Mouse (Mus musculus) MEL (cell line): ENCODE data around the gene Pigt. TPM values are rescaled to one million over a fixed set of nuclear protein-coding genes. Genes with fewer than 3 reads are reported as not detected.

ENCODE experiments used
- DNase-seq: peaks from one replicate; pipeline ENCODE4 v3.0.0; 2011; ENCODE audit warnings: low read depth, low spot score
- H3K27ac ChIP-seq: 2 replicates; pipeline ENCODE4 v1.5.1; 2012; ENCODE audit warnings: low read depth, mild to moderate bottlenecking, control low read depth, low read length, moderate library complexity; ENCODE audit not compliant: control insufficient read depth
- H3K27me3 ChIP-seq, 2 experiments: fragments of 150-350 bp in 1 of 2; sonication (generic) in 1 of 2; 2 replicates each; pipeline ENCODE4 v1.6.1; 2012; ENCODE audit warnings: low read length in 2 of 2, mild to moderate bottlenecking in 2 of 2, improper control_type of control experiment in 1 of 2, moderate library complexity in 1 of 2; ENCODE audit not compliant: insufficient read depth in 2 of 2, control insufficient read depth in 1 of 2
- H3K36me3 ChIP-seq, 2 experiments: 2 replicates each; pipeline ENCODE4 v1.6.1; 2012 to 2014; ENCODE audit warnings: low read length in 2 of 2, improper control_type of control experiment in 1 of 2, inconsistent platforms in 1 of 2, mild to moderate bottlenecking in 1 of 2; ENCODE audit not compliant: insufficient read depth in 2 of 2, control insufficient read depth in 1 of 2
- H3K4me1 ChIP-seq, 2 experiments: fragments of 150-350 bp in 1 of 2; sonication (generic) in 1 of 2; 2 replicates each; pipeline ENCODE4 v1.6.1; 2012; ENCODE audit warnings: low read length in 2 of 2, improper control_type of control experiment in 1 of 2, mild to moderate bottlenecking in 1 of 2; ENCODE audit not compliant: insufficient read depth in 2 of 2, control insufficient read depth in 1 of 2
- H3K4me3 ChIP-seq, 2 experiments: fragments of 150-350 bp in 1 of 2; sonication (generic) in 1 of 2; 2 replicates each; pipeline ENCODE4 v1.5.1; 2012; ENCODE audit warnings: low read depth in 2 of 2, low read length in 2 of 2, mild to moderate bottlenecking in 2 of 2, moderate library complexity in 2 of 2, control low read depth in 1 of 2, improper control_type of control experiment in 1 of 2; ENCODE audit not compliant: control insufficient read depth in 1 of 2, insufficient read depth in 1 of 2
- H3K79me2 ChIP-seq: 2 replicates; pipeline ENCODE4 v1.6.1; 2012; ENCODE audit warnings: mild to moderate bottlenecking, low read length, moderate library complexity; ENCODE audit not compliant: control insufficient read depth, poor library complexity, insufficient read depth
- H3K9ac ChIP-seq: 2 replicates; pipeline ENCODE4 v1.6.1; 2012; ENCODE audit warnings: low read depth, mild to moderate bottlenecking, control low read depth, low read length, moderate library complexity; ENCODE audit not compliant: control insufficient read depth, poor library complexity, severe bottlenecking
- H3K9me3 ChIP-seq: fragments of 150-350 bp; sonication (generic); replicated peaks from 2 replicates; pipeline ENCODE4 v1.6.1; 2012; ENCODE audit warnings: mild to moderate bottlenecking, low read length, improper control_type of control experiment, moderate library complexity; ENCODE audit not compliant: insufficient read depth
- CHD2 ChIP-seq: IDR thresholded peaks from 2 replicates; pipeline ENCODE4 v1.6.1; 2011; ENCODE audit warnings: low read length, improper control_type of control experiment
- CTCF ChIP-seq, 3 experiments: IDR thresholded peaks in 2 of 3; conservative IDR thresholded peaks in 1 of 3; 2 replicates each; pipeline ENCODE4 v1.5.1; 2011 to 2012; ENCODE audit warnings: low read length in 3 of 3, low read depth in 2 of 3, mild to moderate bottlenecking in 2 of 3, improper control_type of control experiment in 1 of 3, inconsistent platforms in 1 of 3, mixed read lengths in 1 of 3, moderate library complexity in 1 of 3; ENCODE audit not compliant: control insufficient read depth in 1 of 3, insufficient read depth in 1 of 3, poor library complexity in 1 of 3, severe bottlenecking in 1 of 3
- JUND ChIP-seq: IDR thresholded peaks from 2 replicates; pipeline ENCODE4 v1.6.1; 2011; ENCODE audit warnings: low read depth, mild to moderate bottlenecking, improper control_type of control experiment, low read length
- KAT2A ChIP-seq: conservative IDR thresholded peaks from 2 replicates; pipeline ENCODE4 v1.6.1; 2012; ENCODE audit warnings: low read depth, low read length, improper control_type of control experiment, inconsistent platforms
- MAX ChIP-seq: IDR thresholded peaks from 2 replicates; pipeline ENCODE4 v1.6.1; 2011; ENCODE audit warnings: low read length, improper control_type of control experiment
- MAZ ChIP-seq: IDR thresholded peaks from 2 replicates; pipeline ENCODE4 v1.6.1; 2012; ENCODE audit warnings: low read depth, mild to moderate bottlenecking, inconsistent platforms, low read length, improper control_type of control experiment
- MEF2A ChIP-seq: IDR thresholded peaks from 2 replicates; pipeline ENCODE4 v1.6.1; 2014; ENCODE audit warnings: low read depth, mild to moderate bottlenecking, inconsistent platforms, low read length, improper control_type of control experiment; ENCODE audit not compliant: poor library complexity, insufficient replicate concordance, severe bottlenecking; ENCODE audit errors: extremely low read depth
- MYC ChIP-seq: IDR thresholded peaks from 2 replicates; pipeline ENCODE4 v1.6.1; 2011; ENCODE audit warnings: low read depth, mild to moderate bottlenecking, low read length, improper control_type of control experiment, moderate library complexity
- NELFE ChIP-seq: IDR thresholded peaks from 2 replicates; pipeline ENCODE4 v1.6.1; 2011; ENCODE audit warnings: low read depth, low read length, improper control_type of control experiment
- NRF1 ChIP-seq: IDR thresholded peaks from 2 replicates; pipeline ENCODE4 v1.6.1; 2014; ENCODE audit warnings: low read depth, mild to moderate bottlenecking, inconsistent platforms, low read length, improper control_type of control experiment, moderate library complexity; ENCODE audit not compliant: poor library complexity, insufficient read depth, severe bottlenecking
- POLR2A ChIP-seq, 2 experiments: IDR thresholded peaks; 2 replicates each; pipeline ENCODE4 v1.6.1; 2011 to 2012; ENCODE audit warnings: low read length in 2 of 2, mild to moderate bottlenecking in 2 of 2, control low read depth in 1 of 2, improper control_type of control experiment in 1 of 2, low read depth in 1 of 2, moderate library complexity in 1 of 2; ENCODE audit not compliant: control insufficient read depth in 1 of 2, insufficient read depth in 1 of 2, poor library complexity in 1 of 2
- RAD21 ChIP-seq: IDR thresholded peaks from 2 replicates; pipeline ENCODE4 v1.6.1; 2011; ENCODE audit warnings: mild to moderate bottlenecking, low read depth, low read length, improper control_type of control experiment
- TAL1 ChIP-seq: IDR thresholded peaks from 2 replicates; pipeline ENCODE4 v1.6.1; 2012; ENCODE audit warnings: mild to moderate bottlenecking, inconsistent platforms, low read length, moderate library complexity, mixed read lengths
- TBP ChIP-seq: IDR thresholded peaks from 2 replicates; pipeline ENCODE4 v1.8.0; 2011; ENCODE audit warnings: low read depth, low read length, improper control_type of control experiment
- TCF12 ChIP-seq: IDR thresholded peaks from 2 replicates; pipeline ENCODE4 v1.6.1; 2014; ENCODE audit warnings: low read depth, mild to moderate bottlenecking, inconsistent platforms, low read length, improper control_type of control experiment, moderate library complexity
- USF1 ChIP-seq: IDR thresholded peaks from 2 replicates; pipeline ENCODE4 v1.6.1; 2014; ENCODE audit warnings: low read depth, mild to moderate bottlenecking, inconsistent platforms, low read length, improper control_type of control experiment, moderate library complexity
- USF2 ChIP-seq, 2 experiments: IDR thresholded peaks; 2 replicates each; pipeline ENCODE4 v1.6.1; 2011 to 2012; ENCODE audit warnings: improper control_type of control experiment in 2 of 2, low read length in 2 of 2, borderline replicate concordance in 1 of 2, inconsistent platforms in 1 of 2, low read depth in 1 of 2, mild to moderate bottlenecking in 1 of 2; ENCODE audit not compliant: insufficient read depth in 1 of 2
- ZKSCAN1 ChIP-seq: IDR thresholded peaks from 2 replicates; pipeline ENCODE4 v1.6.1; 2012; ENCODE audit warnings: low read depth, mild to moderate bottlenecking, inconsistent platforms, low read length, improper control_type of control experiment, moderate library complexity
- ZMIZ1 ChIP-seq: IDR thresholded peaks from 2 replicates; pipeline ENCODE4 v1.6.1; 2012; ENCODE audit warnings: low read depth, mild to moderate bottlenecking, inconsistent platforms, low read length, improper control_type of control experiment, moderate library complexity
- ZNF384 ChIP-seq: IDR thresholded peaks from 2 replicates; pipeline ENCODE4 v1.6.1; 2012; ENCODE audit warnings: low read depth, mild to moderate bottlenecking, inconsistent platforms, low read length, improper control_type of control experiment
- polyA plus RNA-seq, 2 experiments: library from polyadenylated mRNA; stranded (reverse) in 1 of 2; unstranded in 1 of 2; fragments of >175 nt in 1 of 2; fragments of >200 nt in 1 of 2; gene quantifications; 2 replicates each; pipeline versions ENCODE4 v1.2.1 to v1.2.4; 2012; ENCODE audit warnings: low replicate concordance in 2 of 2, low read depth in 1 of 2; ENCODE audit not compliant: insufficient read length in 2 of 2, insufficient read depth in 1 of 2, missing spikeins in 1 of 2
- total RNA-seq: library from RNA; depleted of rRNA; stranded (reverse); fragments of 300-350 nt; gene quantifications from 2 replicates; pipeline ENCODE4 v1.2.3, GENCODE M21; 2012

Pigt gene
- total and polyA plus RNA-seq, 3 experiments: 39.8 to 115 TPM; not detected in 1

DNA sequence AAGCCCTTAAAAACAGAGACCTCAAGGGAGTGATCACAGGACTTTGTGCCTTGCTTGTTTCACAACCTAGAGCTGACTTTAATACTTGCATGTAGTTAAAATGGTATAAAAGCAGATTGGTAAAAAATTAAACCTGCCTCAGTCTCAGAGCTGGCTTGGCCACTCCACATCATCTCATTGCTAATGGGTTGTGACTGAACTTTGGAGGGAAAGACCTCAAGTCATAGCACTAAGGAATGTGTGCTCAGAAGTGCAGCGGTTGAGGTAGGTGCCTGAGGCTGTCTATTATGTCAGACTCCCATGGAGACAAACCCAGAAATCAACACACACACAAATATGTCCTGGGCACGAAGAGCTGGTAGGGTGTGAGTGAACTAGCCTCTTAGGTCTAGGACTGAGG lies 46.4 kb downstream of the Pigt start:
- H3K4me3 ChIP-seq: no peak overlapping the region
- no peaks in the 10 kb centered on the region for H3K4me1 ChIP-seq
- H3K9ac ChIP-seq: no peak overlapping the region
- no peaks in the 10 kb centered on the region for H3K9me3 ChIP-seq
- no peaks in the 10 kb centered on the region for H3K79me2 ChIP-seq
- peaks cover 3% of the 10 kb centered on the region in 2 experiments; a peak in 3 of 4 replicates for H3K27me3 ChIP-seq
- H3K36me3 ChIP-seq: no peaks in the 10 kb centered on the region
- TF ChIP-seq MYC: no peak
- no peak for TF ChIP-seq MAX
- no peak for TF ChIP-seq NELFE
- TF ChIP-seq TCF12: no peak
- no peak for TF ChIP-seq POLR2A (IDR thresholded peaks at IDR 0.05; ENCODE audit: control insufficient read depth in 1 of 2, insufficient read depth in 1 of 2, low read depth in 1 of 2, low read length in 2 of 2, poor library complexity in 1 of 2)
- no peak for TF ChIP-seq ZKSCAN1
- no peak for TF ChIP-seq USF2 (IDR thresholded peaks at IDR 0.05; ENCODE audit: borderline replicate concordance in 1 of 2, insufficient read depth in 1 of 2, low read depth in 1 of 2, low read length in 2 of 2)
- TF ChIP-seq NRF1: no peak
- TF ChIP-seq RAD21: no peak
- TF ChIP-seq MAZ: no peak
- TF ChIP-seq CTCF (IDR thresholded peaks at IDR 0.05 in 2 of 3, conservative IDR thresholded peaks at IDR 0.05 in 1 of 3; ENCODE audit: control insufficient read depth in 1 of 3, insufficient read depth in 1 of 3, low read depth in 2 of 3, low read length in 3 of 3, poor library complexity in 1 of 3, severe bottlenecking in 1 of 3): no peak
- no peak for TF ChIP-seq JUND
- TF ChIP-seq, all 39 proteins: peak for 0
- DNase-seq: no peak
- H3K27ac ChIP-seq: no peak overlapping the region

DNA sequence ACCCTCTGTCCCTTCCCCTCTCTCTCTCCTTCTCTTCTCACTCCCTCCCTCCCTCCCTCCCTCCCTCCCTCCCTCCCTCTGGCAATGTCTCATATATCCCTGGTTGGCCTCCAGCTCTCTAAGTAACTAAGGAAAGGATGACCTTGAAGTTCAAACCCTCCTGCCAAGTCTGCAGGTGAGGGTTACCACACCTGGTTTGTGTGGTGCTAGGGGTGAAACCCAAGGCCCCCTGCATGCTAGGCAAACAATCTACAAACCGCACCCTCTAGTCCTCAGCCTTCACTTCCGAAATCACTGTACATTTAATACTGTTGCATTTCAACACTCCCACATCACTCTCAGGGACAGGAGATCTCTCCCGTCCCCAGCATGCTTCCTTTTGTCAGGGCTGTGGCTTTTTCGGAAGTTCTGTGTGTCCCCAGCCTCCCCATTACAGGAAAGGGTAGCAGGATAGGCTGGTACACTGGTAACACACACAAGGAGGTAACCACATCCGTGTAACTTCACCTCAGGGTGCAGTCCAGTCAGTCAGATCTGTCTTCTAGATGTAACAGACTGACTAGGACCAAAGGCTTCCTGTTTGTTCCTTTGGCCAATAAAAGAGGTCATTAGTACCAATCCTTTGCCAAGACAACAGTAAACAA lies 47.3 kb downstream of the Pigt start:
- Histone ChIP-seq H3K9ac (no peak overlapping the region), H3K4me1 (no peaks in the 10 kb centered on the region), H3K4me3 (no peak overlapping the region), H3K27ac (no peak overlapping the region), H3K36me3 (no peaks in the 10 kb centered on the region), H3K9me3 (no peaks in the 10 kb centered on the region), H3K79me2 (no peaks in the 10 kb centered on the region), H3K27me3 (peaks cover 2 to 3% of the 10 kb centered on the region in 2 experiments; a peak in 3 of 4 replicates)
- no peak for DNase-seq
- no peak for TF ChIP-seq NELFE
- TF ChIP-seq TAL1: no peak
- no peak for TF ChIP-seq TCF12
- no peak for TF ChIP-seq CHD2
- no peak for TF ChIP-seq CTCF (IDR thresholded peaks at IDR 0.05 in 2 of 3, conservative IDR thresholded peaks at IDR 0.05 in 1 of 3; ENCODE audit: control insufficient read depth in 1 of 3, insufficient read depth in 1 of 3, low read depth in 2 of 3, low read length in 3 of 3, poor library complexity in 1 of 3, severe bottlenecking in 1 of 3)
- TF ChIP-seq ZMIZ1: no peak
- no peak for TF ChIP-seq MEF2A
- TF ChIP-seq ZKSCAN1: no peak
- no peak for TF ChIP-seq TBP
- no peak for TF ChIP-seq KAT2A
- TF ChIP-seq ZNF384: no peak
- TF ChIP-seq USF1: no peak
